ENCODE assay signal across 8 mouse cellular contexts in genomic region chr1:155083271-155084265, GRCm38 (mm10). TPM values are rescaled to one million over a fixed set of nuclear protein-coding genes. Genes with fewer than 3 reads are reported as not detected.
DNase-seq lines count a peak whose midpoint lies in the region; ATAC-seq lines count a peak whose summit lies in the region.

No protein-coding gene starts in this region.

- peak; percentile 59 for ATAC-seq in activated CD4-positive, CD25-positive, alpha-beta regulatory T cell, adult 4 months
- peak; percentile 93 for ATAC-seq in intestine, embryonic 14.5 days (replicated peaks; ENCODE audit: low FRiP score, low TSS enrichment, low read depth)

- under 1% methylated on average over 51 of the region's 77 CpGs for WGBS in intestine, embryonic 14.5 days
- under 1% methylated on average over 61 of the region's 77 CpGs for WGBS in midbrain, embryonic 10.5 days

- H3K4me2 ChIP-seq in intestine, embryonic 14.5 days (ENCODE audit: low read length): peak overlapping the region; percentile 66

- H3K4me3 ChIP-seq in intestine, embryonic 14.5 days (ENCODE audit: low read depth, low read length): peak overlapping the region; percentile 40
- peak overlapping the region; percentile 57 for H3K4me3 ChIP-seq in midbrain, embryonic 10.5 days

- H3K9me3 ChIP-seq in intestine, embryonic 14.5 days (ENCODE audit: control insufficient read depth, low read length): no peaks in the 10 kb centered on the region
- H3K9me3 ChIP-seq in midbrain, embryonic 10.5 days (replicated peaks): no peaks in the 10 kb centered on the region

- peak overlapping the region; percentile 98 for H3K27ac ChIP-seq in intestine, embryonic 14.5 days (ENCODE audit: low read depth)
- H3K27ac ChIP-seq in midbrain, embryonic 10.5 days (replicated peaks): peak overlapping the region; percentile 93

- intact Hi-C loops in gastrocnemius, postnatal 14 days (cut with DNase I; ENCODE audit: low total_unique reads): no loop called here
- intact Hi-C loops in left cerebral cortex, postnatal 36 days (cut with DNase I): no loop called here

- DNase-seq in cerebellum, postnatal 4 days (ENCODE audit: low spot score in 2 of 2): peak; percentile 92 to 98
- DNase-seq in gastrocnemius, postnatal 14 days: peak; percentile 92
- peak; percentile 95 for DNase-seq in intestine, embryonic 14.5 days (ENCODE audit: low spot score)
- peak; percentile 92 to 93 for DNase-seq in left cerebral cortex, postnatal 36 days (ENCODE audit: low spot score in 2 of 2)
- peak; percentile 97 for DNase-seq in midbrain, embryonic 10.5 days (ENCODE audit: low spot score)
- peak; percentile 83 to 89 for DNase-seq in right cerebral cortex, postnatal 36 days (ENCODE audit: low spot score in 2 of 2)
- DNase-seq in urinary bladder, postnatal 4 days (ENCODE audit: low spot score in 2 of 2): peak; percentile 93 to 96

- H3K36me3 ChIP-seq in intestine, embryonic 14.5 days (ENCODE audit: control insufficient read depth, insufficient read depth, low read length): no peaks in the 10 kb centered on the region
- H3K36me3 ChIP-seq in midbrain, embryonic 10.5 days: no peaks in the 10 kb centered on the region

- H3K9ac ChIP-seq in intestine, embryonic 14.5 days (ENCODE audit: low read length): peak overlapping the region; percentile 63

- no peaks in the 10 kb centered on the region for H3K27me3 ChIP-seq in intestine, embryonic 14.5 days (replicated peaks; ENCODE audit: control insufficient read depth, insufficient read depth, low read length)
- peaks cover 40% of the 10 kb centered on the region for H3K27me3 ChIP-seq in midbrain, embryonic 10.5 days (ENCODE audit: low read depth, poor library complexity, severe bottlenecking)

- H3K4me1 ChIP-seq in intestine, embryonic 14.5 days (replicated peaks; ENCODE audit: control insufficient read depth, insufficient read depth, low read length): peaks cover 55% of the 10 kb centered on the region
- H3K4me1 ChIP-seq in midbrain, embryonic 10.5 days: peaks cover 73% of the 10 kb centered on the region

RNA-seq across cellular contexts. Expression of gene Ier5, which starts 15.9 kb away (rescaled TPM):
- 1 to 10 TPM; 5.0 to 7.9 TPM for polyA plus RNA-seq in activated CD4-positive, CD25-positive, alpha-beta regulatory T cell, adult 4 months (2017; shearing (Covaris generic))
- 1 to 10 TPM; 4.6 to 6.4 TPM for total RNA-seq in gastrocnemius, postnatal 14 days (2021)
- polyA plus RNA-seq in intestine, embryonic 14.5 days (2014; fragmentation: Nextera tagmentation; extraction: Ambion mirVana): 6.0 and 6.7 TPM in 2 replicates
- total RNA-seq in left cerebral cortex, postnatal 36 days (2021): 10 to 100 TPM; 49.2 to 64.5 TPM
- polyA plus RNA-seq in midbrain, embryonic 10.5 days (2016; fragmentation: Nextera tagmentation; extraction: Ambion mirVana): 4.0 and 4.3 TPM in 2 replicates

Comparison
In these comparisons a context has a peak if more than half of its experiments do, and no peak if none do; other contexts are left out.
1. Peak in every context shown above with its lines: DNase-seq, ATAC-seq, H3K4me3 ChIP-seq and H3K27ac ChIP-seq.